Mouse (Mus musculus) adrenal gland, postnatal 25 days (tissue): ENCODE results near the gene Ddi1. TPM values are rescaled to one million over a fixed set of nuclear protein-coding genes. Genes with fewer than 3 reads are reported as not detected.
"Not testable (repeated sequence)": the region's sequence is repeated elsewhere in the genome, so short reads cannot be mapped to it uniquely, and the experiment has no call there.

ENCODE experiments used
- DNase-seq: peaks from one replicate; pipeline ENCODE4 v3.0.0; 2021; ENCODE audit warnings: mixed read lengths
- long read RNA-seq: library from polyadenylated mRNA; stranded (forward); transcript quantifications from one replicate; pipeline ENCODE4 v2.0.0, GENCODE M21; 2021
- total RNA-seq: library from RNA; stranded (reverse); gene quantifications from 2 replicates; pipeline ENCODE4 v1.2.3, GENCODE M21; 2021

The Ddi1 gene
- not detected in 2 replicates for total RNA-seq
- long read RNA-seq = 0 reads

DNA sequence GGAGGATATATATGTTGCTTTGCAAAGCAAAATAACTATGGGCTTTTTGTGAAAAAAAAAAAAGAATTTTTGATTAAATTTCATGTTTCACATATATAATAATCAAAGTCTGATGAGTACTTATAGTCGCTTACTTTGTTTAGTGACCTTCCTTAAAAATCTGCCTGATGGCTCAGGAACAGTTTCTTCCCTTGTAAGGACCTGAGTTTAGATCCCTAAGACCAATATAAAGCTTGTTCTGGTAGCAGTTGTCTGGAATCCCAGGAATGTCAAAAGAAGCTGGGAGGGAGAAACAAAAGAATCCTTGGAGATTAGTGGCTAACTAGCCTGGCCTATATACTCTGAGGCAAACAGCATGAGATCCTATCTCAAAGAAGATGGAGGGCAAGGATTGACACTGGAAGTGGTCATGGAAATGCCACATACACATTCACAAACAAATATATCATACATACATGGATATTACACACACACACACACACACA is at the start of gene Ddi1:
TSS of gene Ddi1 (minus strand) at position 51 of the 485 bp plus-strand sequence.
- no peak for DNase-seq

DNA sequence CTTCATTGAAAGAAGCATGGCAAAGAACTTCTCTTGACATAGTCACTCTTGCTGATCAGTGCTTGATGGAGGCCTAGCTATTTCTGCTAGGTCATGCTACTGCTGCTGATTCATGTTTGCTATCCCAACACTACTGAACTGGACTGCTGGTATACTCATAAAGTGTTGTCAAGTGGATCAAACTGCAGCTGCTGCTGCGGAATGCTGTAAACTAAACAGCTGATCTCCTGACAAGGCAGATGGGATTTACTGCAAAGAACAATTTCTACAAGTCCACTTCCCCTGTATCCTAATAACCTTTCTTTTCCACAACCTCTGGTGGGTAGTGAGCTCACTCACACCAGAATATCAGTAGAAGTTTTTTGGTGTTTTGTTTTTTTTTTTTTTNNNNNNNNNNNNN is 47.5 kb upstream of the Ddi1 start:
- DNase-seq = no peak

GRCm38 (mm10) chr9:6305847-6306246 is 36.2 kb upstream of the Ddi1 start:
- no peak for DNase-seq

DNA sequence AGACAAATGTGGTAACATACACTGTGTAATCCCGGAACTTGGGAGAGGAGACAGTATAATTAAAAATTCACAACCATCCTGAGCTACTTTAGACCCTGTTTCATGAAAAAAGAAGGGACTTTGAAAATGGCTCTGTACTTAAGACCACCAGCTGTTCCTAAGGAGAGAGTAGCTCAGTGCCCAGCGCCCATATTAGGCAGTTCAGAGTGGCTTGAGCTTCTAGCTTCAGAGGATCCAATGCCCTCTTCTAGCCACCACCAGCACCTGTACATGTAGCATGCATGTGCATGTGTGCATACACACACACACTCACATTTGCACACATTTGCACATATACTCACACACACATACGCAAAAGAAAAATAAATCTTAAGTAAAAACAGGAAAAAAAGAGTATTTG is 34.9 kb upstream of the Ddi1 start:
- no peak for DNase-seq

DNA sequence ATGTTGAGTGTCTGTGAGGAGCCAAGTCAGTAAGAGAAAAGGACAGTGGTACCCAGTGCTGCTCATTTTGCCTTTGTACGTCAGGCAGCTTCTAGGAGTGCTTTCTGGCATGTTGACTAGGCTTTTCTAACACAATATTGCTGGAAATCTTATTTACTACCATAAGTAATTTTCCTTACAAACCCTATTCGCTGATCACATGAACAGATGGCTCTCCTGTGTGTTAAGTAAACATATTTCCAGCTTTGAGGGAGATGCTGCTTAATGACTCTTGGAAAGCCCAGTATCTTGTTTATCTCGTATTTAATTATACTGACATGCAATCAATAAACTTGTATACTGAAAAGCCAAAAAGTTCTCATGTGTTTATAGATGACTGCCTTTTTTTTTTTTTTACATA is 32.4 kb upstream of the Ddi1 start:
- DNase-seq = no peak

- DNase-seq = no peak
These were observed 28.9 kb upstream of the Ddi1 start for GRCm38 (mm10) chr9:6298547-6298946.

DNA sequence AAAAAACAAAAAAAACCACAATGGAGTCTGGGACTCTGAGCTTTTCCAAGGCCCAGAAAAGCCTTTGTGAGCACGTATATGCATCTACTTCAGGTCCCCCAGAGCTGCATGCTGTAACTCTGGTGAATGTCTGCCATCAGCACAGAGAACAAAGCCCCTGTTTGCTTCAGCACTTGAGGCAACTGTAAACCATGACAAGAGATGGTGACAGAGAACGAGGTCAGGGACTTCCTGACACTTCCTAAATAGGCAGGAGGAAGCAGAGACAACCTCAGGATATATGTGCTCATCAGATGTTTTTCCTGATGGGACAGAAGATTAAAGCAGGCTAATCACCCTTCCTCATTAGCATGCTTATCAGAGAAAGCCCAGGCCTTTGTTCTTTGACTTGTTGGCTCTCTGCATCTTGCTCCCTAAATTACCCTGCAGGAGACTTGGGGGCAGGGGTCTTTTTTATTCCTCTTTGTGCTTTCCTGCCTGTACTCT is 19.6 kb upstream of the Ddi1 start:
- no peak for DNase-seq

GRCm38 (mm10) chr9:6286770-6287169 is 17.1 kb upstream of the Ddi1 start:
- no peak for DNase-seq

DNA sequence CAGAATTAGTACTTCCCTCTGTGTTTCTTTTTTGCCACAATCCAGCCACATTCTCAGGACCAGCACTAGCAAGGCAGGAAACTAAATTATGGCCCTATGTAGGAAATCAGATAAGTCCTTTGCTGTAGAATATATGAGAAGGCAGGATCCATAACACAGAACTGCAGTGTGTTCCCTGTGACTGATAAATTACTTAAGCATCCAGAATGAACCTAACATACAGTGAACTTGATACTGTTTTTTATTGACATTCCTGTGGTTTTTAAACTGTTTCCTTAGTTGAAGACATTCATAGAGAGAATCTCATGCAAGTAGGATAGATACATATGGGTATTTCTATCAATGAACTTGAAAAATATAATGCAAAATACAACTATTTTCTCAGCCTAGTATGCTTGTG is 7.9 kb upstream of the Ddi1 start:
- no peak for DNase-seq

- DNase-seq = no peak
These were observed 6.7 kb upstream of the Ddi1 start for GRCm38 (mm10) chr9:6276395-6276794.

GRCm38 (mm10) chr9:6264820-6265219 is 4.8 kb downstream of the Ddi1 start:
- DNase-seq = no peak

GRCm38 (mm10) chr9:6257072-6257471 is 12.6 kb downstream of the Ddi1 start:
- no peak for DNase-seq

- no peak for DNase-seq
These were observed 17.7 kb downstream of the Ddi1 start for GRCm38 (mm10) chr9:6251990-6252389.

DNA sequence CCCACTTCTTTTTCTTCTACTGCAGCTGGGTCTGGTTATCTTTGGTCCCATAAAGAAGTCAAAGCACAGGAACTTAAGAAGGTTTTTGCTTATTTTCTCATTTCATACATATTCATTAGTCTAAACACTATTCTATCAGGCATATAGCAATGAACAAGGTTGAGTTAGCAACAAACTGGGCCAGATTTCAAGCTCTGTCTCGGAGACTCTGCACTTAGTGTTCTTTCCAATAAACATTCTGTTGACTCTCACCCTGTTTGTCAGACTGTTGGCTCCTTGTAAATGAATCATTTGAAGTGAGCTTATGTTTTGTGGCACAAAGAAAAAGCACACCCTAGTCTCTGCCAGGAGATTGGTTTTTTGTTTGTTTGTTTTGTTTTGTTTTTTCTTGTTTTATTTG is 19.3 kb downstream of the Ddi1 start:
- no peak for DNase-seq

- DNase-seq = not testable (repeated sequence)
These were observed 33.7 kb downstream of the Ddi1 start for GRCm38 (mm10) chr9:6235982-6236381.

GRCm38 (mm10) chr9:6217505-6217904 is 52.1 kb downstream of the Ddi1 start:
- DNase-seq = no peak

GRCm38 (mm10) chr9:6212862-6213261 is 56.8 kb downstream of the Ddi1 start:
- DNase-seq = no peak

Other genes starting within 250 kb of the Ddi1 start
- gene Pdgfd, start 101.3 kb downstream of the Ddi1 start, total RNA-seq = 41.7 and 54.0 TPM in 2 replicates